Mouse (Mus musculus): ENCODE results near the gene Pak4. TPM values are rescaled to one million over a fixed set of nuclear protein-coding genes. Genes with fewer than 3 reads are reported as not detected.

The Pak4 gene
- polyA plus RNA-seq, 1 experiment from 2014 or later, result 50.7 TPM

- Histone ChIP-seq H3K27ac (ENCODE audit: low read depth, low read length) (no peak overlapping the region), H3K36me3 (ENCODE audit: control insufficient read depth, insufficient read depth, low read length) (no peaks in the 10 kb centered on the region; the same call in 1 of the 2 replicates), H3K4me1 (replicated peaks; ENCODE audit: control insufficient read depth, insufficient read depth, low read length) (0 out of 2 replicates have a peak, but pooled peaks cover 2% of the 10 kb centered on the region), H3K27me3 (ENCODE audit: control insufficient read depth, insufficient read depth, low read length) (no peaks in the 10 kb centered on the region), H3K9me3 (ENCODE audit: control insufficient read depth, low read length) (no peaks in the 10 kb centered on the region), H3K4me2 (ENCODE audit: low read depth, low read length, severe bottlenecking) (no peak overlapping the region), H3K4me3 (ENCODE audit: low read depth, low read length) (no peak overlapping the region), H3K9ac (ENCODE audit: low read length) (no peak overlapping the region)
- ATAC-seq (replicated peaks; ENCODE audit: low FRiP score) (no peak), DNase-seq (ENCODE audit: low spot score) (no peak)
- 97% methylated on average over 3 of the region's 3 CpGs for WGBS
Observed at GRCm38 (mm10) chr7:28573236-28573635, 24.7 kb downstream of the Pak4 start.

- no peaks in the 10 kb centered on the region for H3K9me3 ChIP-seq (ENCODE audit: control insufficient read depth, low read length)
- H3K36me3 ChIP-seq (ENCODE audit: control insufficient read depth, insufficient read depth, low read length), result no peaks in the 10 kb centered on the region; the same call in 1 of the 2 replicates
- H3K27ac ChIP-seq (ENCODE audit: low read depth, low read length), result no peak overlapping the region
- ATAC-seq (replicated peaks; ENCODE audit: low FRiP score) (no peak), DNase-seq (ENCODE audit: low spot score) (no peak)
- H3K4me1 ChIP-seq (replicated peaks; ENCODE audit: control insufficient read depth, insufficient read depth, low read length), result 0 out of 2 replicates have a peak, but pooled peaks cover 2% of the 10 kb centered on the region
- WGBS, result 86% methylated on average over 5 of the region's 5 CpGs
- no peaks in the 10 kb centered on the region for H3K27me3 ChIP-seq (ENCODE audit: control insufficient read depth, insufficient read depth, low read length)
- H3K9ac ChIP-seq (ENCODE audit: low read length), result no peak overlapping the region
- no peak overlapping the region for H3K4me3 ChIP-seq (ENCODE audit: low read depth, low read length)
- H3K4me2 ChIP-seq (ENCODE audit: low read depth, low read length, severe bottlenecking), result no peak overlapping the region
Observed at GRCm38 (mm10) chr7:28572689-28573088, 25.3 kb downstream of the Pak4 start.

- DNase-seq (ENCODE audit: low spot score) (no peak), ATAC-seq (replicated peaks; ENCODE audit: low FRiP score) (no peak)
- peaks cover 2% of the 10 kb centered on the region; the same call in 1 of the 2 replicates for H3K36me3 ChIP-seq (ENCODE audit: control insufficient read depth, insufficient read depth, low read length)
- no peak overlapping the region for H3K9ac ChIP-seq (ENCODE audit: low read length)
- WGBS, result 61% methylated on average over 5 of the region's 5 CpGs
- H3K4me2 ChIP-seq (ENCODE audit: low read depth, low read length, severe bottlenecking), result no peak overlapping the region
- no peak overlapping the region for H3K4me3 ChIP-seq (ENCODE audit: low read depth, low read length)
- H3K9me3 ChIP-seq (ENCODE audit: control insufficient read depth, low read length), result no peaks in the 10 kb centered on the region
- no peaks in the 10 kb centered on the region for H3K4me1 ChIP-seq (replicated peaks; ENCODE audit: control insufficient read depth, insufficient read depth, low read length)
- no peaks in the 10 kb centered on the region for H3K27me3 ChIP-seq (ENCODE audit: control insufficient read depth, insufficient read depth, low read length)
- H3K27ac ChIP-seq (ENCODE audit: low read depth, low read length), result no peak overlapping the region
Observed at GRCm38 (mm10) chr7:28570982-28571682, 26.9 kb downstream of the Pak4 start.

GRCm38 (mm10) chr7:28570291-28570981 is 27.5 kb downstream of the Pak4 start:
- H3K4me3 ChIP-seq (ENCODE audit: low read depth, low read length), result no peak overlapping the region
- ATAC-seq (replicated peaks; ENCODE audit: low FRiP score), result no peak
- WGBS, result 80% methylated on average over 12 of the region's 12 CpGs

GRCm38 (mm10) chr7:28568253-28568652 is 29.7 kb downstream of the Pak4 start:
- Histone ChIP-seq H3K27ac (ENCODE audit: low read depth, low read length) (no peak overlapping the region), H3K4me2 (ENCODE audit: low read depth, low read length, severe bottlenecking) (no peak overlapping the region), H3K9ac (ENCODE audit: low read length) (no peak overlapping the region), H3K4me3 (ENCODE audit: low read depth, low read length) (no peak overlapping the region), H3K36me3 (ENCODE audit: control insufficient read depth, insufficient read depth, low read length) (peaks cover 4% of the 10 kb centered on the region; the same call in 1 of the 2 replicates), H3K4me1 (replicated peaks; ENCODE audit: control insufficient read depth, insufficient read depth, low read length) (no peaks in the 10 kb centered on the region), H3K27me3 (ENCODE audit: control insufficient read depth, insufficient read depth, low read length) (no peaks in the 10 kb centered on the region), H3K9me3 (ENCODE audit: control insufficient read depth, low read length) (no peaks in the 10 kb centered on the region)
- DNase-seq (ENCODE audit: low spot score) (peak; percentile 74), ATAC-seq (replicated peaks; ENCODE audit: low FRiP score) (no peak)

More at GRCm38 (mm10) chr7:28570291-28570981, 27.5 kb downstream of the Pak4 start:
- Histone ChIP-seq H3K4me1 (replicated peaks; ENCODE audit: control insufficient read depth, insufficient read depth, low read length) (no peaks in the 10 kb centered on the region), H3K4me2 (ENCODE audit: low read depth, low read length, severe bottlenecking) (no peak overlapping the region), H3K27me3 (ENCODE audit: control insufficient read depth, insufficient read depth, low read length) (no peaks in the 10 kb centered on the region), H3K36me3 (ENCODE audit: control insufficient read depth, insufficient read depth, low read length) (peaks cover 2% of the 10 kb centered on the region; the same call in 1 of the 2 replicates), H3K9ac (ENCODE audit: low read length) (no peak overlapping the region), H3K9me3 (ENCODE audit: control insufficient read depth, low read length) (no peaks in the 10 kb centered on the region), H3K27ac (ENCODE audit: low read depth, low read length) (no peak overlapping the region)
- no peak for DNase-seq (ENCODE audit: low spot score)

GRCm38 (mm10) chr7:28567539-28567938 is 30.4 kb downstream of the Pak4 start:
- Histone ChIP-seq H3K9ac (ENCODE audit: low read length) (no peak overlapping the region), H3K27ac (ENCODE audit: low read depth, low read length) (no peak overlapping the region), H3K4me3 (ENCODE audit: low read depth, low read length) (no peak overlapping the region), H3K4me2 (ENCODE audit: low read depth, low read length, severe bottlenecking) (no peak overlapping the region), H3K27me3 (ENCODE audit: control insufficient read depth, insufficient read depth, low read length) (no peaks in the 10 kb centered on the region), H3K36me3 (ENCODE audit: control insufficient read depth, insufficient read depth, low read length) (peaks cover 4% of the 10 kb centered on the region; the same call in 1 of the 2 replicates), H3K4me1 (replicated peaks; ENCODE audit: control insufficient read depth, insufficient read depth, low read length) (no peaks in the 10 kb centered on the region), H3K9me3 (ENCODE audit: control insufficient read depth, low read length) (no peaks in the 10 kb centered on the region)
- DNase-seq (ENCODE audit: low spot score), result no peak
- no peak for ATAC-seq (replicated peaks; ENCODE audit: low FRiP score)
- 89% methylated on average over 4 of the region's 4 CpGs for WGBS

GRCm38 (mm10) chr7:28565407-28565806 is 32.6 kb downstream of the Pak4 start:
- H3K36me3 ChIP-seq (ENCODE audit: control insufficient read depth, insufficient read depth, low read length), result peaks cover 4% of the 10 kb centered on the region; the same call in 1 of the 2 replicates
- H3K27me3 ChIP-seq (ENCODE audit: control insufficient read depth, insufficient read depth, low read length), result no peaks in the 10 kb centered on the region
- WGBS, result 84% methylated on average over 5 of the region's 5 CpGs
- DNase-seq (ENCODE audit: low spot score) (no peak), ATAC-seq (replicated peaks; ENCODE audit: low FRiP score) (no peak)
- no peaks in the 10 kb centered on the region for H3K4me1 ChIP-seq (replicated peaks; ENCODE audit: control insufficient read depth, insufficient read depth, low read length)
- H3K4me2 ChIP-seq (ENCODE audit: low read depth, low read length, severe bottlenecking), result no peak overlapping the region
- no peak overlapping the region for H3K27ac ChIP-seq (ENCODE audit: low read depth, low read length)
- no peak overlapping the region for H3K4me3 ChIP-seq (ENCODE audit: low read depth, low read length)
- H3K9me3 ChIP-seq (ENCODE audit: control insufficient read depth, low read length), result no peaks in the 10 kb centered on the region
- H3K9ac ChIP-seq (ENCODE audit: low read length), result no peak overlapping the region

- ATAC-seq (replicated peaks; ENCODE audit: low FRiP score) (no peak), DNase-seq (ENCODE audit: low spot score) (no peak)
- Histone ChIP-seq H3K36me3 (ENCODE audit: control insufficient read depth, insufficient read depth, low read length) (peaks cover 7% of the 10 kb centered on the region; the same call in 1 of the 2 replicates), H3K4me1 (replicated peaks; ENCODE audit: control insufficient read depth, insufficient read depth, low read length) (no peaks in the 10 kb centered on the region), H3K27me3 (ENCODE audit: control insufficient read depth, insufficient read depth, low read length) (no peaks in the 10 kb centered on the region), H3K9me3 (ENCODE audit: control insufficient read depth, low read length) (no peaks in the 10 kb centered on the region), H3K4me2 (ENCODE audit: low read depth, low read length, severe bottlenecking) (no peak overlapping the region), H3K9ac (ENCODE audit: low read length) (no peak overlapping the region), H3K4me3 (ENCODE audit: low read depth, low read length) (no peak overlapping the region), H3K27ac (ENCODE audit: low read depth, low read length) (no peak overlapping the region)
- WGBS, result 94% methylated on average over 13 of the region's 13 CpGs
Observed at GRCm38 (mm10) chr7:28562951-28563350, 35.0 kb downstream of the Pak4 start.

All from forebrain, embryonic 11.5 days (tissue).